Mouse (Mus musculus): ENCODE measurements around the gene Thra. TPM values are rescaled to one million over a fixed set of nuclear protein-coding genes. Genes with fewer than 3 reads are reported as not detected.

Thra gene
- total RNA-seq, 2 experiments from 2014 or later = 1,274 to 1,289 TPM

DNA sequence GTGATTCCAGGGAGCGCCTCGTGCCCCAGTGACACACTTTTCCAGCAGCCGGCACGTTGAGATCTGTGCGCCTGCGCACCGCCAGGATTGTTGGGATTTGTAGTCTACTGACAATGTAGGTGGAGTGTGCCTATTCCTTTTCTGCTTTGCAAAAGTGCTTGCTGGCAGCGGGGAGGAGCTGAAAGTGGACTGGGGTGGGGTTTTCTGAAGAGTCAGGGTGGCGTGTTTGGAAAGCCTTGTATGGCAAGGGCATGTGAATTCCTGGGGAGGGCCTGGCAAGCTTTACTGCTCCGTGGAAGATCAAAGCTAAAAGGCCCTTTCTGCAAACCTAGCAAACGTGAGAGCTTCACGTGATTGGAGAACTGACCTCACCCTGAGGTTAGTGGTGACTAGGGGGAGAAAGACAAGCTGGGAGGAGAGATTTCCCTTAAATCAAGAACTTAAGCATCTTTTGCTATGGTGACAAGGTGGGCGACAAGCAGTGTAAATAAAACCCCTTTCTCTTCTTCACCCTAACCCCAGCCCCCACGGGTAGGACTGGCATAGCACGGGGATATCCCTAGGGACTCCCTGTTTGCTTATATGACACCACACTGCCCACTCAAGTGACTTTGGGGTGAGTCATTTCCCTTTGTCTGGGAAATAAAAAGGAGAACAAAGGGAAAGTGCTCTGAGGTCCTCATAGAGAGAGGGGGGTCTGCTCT is 35.1 kb downstream of the Thra start:
- intact Hi-C loops (cut with DNase I) = loop anchor here (5.0 kb wide), 1 partner anchor 33 kb away; the partner anchor contains the start of gene Thra

DNA sequence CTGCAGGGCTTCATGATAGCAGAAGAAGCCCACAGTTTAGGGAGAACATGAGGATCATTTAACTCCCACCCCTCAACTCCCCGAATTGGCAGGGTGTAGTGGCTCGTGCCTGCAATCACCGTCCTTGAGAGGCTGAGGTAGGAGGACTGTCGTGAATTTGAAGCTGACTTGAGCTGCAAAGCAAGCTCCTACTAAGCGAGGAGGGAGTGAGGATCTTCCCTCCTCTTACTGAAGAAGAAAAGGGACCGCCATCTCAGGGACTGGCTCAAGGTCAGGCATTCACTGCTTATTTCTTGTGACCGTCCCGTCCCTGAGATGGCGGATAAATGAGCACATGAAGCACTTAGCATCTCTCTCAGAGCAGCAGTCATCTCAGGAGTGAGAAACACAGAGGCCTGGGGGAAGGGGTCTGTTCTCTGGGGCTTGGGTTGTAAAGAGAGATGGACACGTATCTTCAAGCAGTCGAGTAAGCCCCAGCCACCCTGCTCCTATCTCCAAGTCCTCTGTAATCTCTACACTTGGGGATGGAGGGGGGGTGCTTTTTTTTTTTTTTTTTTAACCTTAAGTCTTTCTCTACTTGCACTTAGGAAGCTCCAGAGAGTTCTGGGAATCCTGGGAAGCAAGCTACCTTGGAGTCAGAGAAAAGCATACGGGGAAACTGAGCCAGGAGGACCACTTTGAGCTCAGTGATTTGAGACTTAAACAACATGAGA is 35.8 kb downstream of the Thra start:
- no peak for DNase-seq
- intact Hi-C loops (cut with DNase I) = loop anchor here (5.0 kb wide), 1 partner anchor 34 kb away; the partner anchor contains the start of gene Thra

More for the DNA sequence above, 35.1 kb downstream of the Thra start:
- peak; percentile 96 for DNase-seq

DNA sequence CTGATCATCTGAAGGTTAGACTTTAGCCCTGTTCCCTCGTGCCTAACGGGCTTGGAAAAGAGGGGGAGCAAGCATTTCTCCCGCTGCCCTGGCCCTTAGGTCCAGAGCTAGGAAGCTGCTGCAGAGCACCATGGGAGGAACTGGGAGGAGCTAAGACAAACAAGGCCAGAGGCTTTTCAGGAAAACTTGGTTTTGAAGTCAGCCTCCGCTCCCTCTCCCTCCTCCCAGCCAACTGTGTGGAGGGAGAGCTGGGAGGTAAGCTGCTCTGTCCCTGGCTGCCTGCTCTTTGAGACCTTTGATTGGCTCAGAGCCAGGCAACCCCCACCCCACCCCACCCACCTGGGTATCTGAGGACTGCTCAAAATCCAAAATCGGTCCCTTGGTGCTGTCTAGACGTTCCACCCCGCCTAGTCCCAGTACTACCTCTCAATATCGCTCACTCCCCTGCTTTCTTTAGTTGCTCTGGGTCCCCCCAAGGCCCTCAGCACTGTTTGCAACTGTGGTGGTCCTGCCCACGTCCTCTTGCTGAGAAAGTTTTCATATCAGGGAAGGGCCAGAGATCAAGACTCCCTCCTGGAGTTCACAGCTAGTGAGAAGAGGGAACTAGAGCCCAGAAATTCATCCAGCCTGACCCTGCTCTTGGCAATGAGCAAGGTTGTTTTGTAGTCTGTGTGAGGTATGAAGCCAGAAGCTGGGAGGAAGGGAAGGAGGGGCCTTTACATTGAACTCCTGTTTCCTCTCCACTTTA is 36.6 kb downstream of the Thra start:
- intact Hi-C loops (cut with DNase I) = loop anchor here (5.0 kb wide), 1 partner anchor 35 kb away; the partner anchor contains the start of gene Thra
- no peak for DNase-seq

DNA sequence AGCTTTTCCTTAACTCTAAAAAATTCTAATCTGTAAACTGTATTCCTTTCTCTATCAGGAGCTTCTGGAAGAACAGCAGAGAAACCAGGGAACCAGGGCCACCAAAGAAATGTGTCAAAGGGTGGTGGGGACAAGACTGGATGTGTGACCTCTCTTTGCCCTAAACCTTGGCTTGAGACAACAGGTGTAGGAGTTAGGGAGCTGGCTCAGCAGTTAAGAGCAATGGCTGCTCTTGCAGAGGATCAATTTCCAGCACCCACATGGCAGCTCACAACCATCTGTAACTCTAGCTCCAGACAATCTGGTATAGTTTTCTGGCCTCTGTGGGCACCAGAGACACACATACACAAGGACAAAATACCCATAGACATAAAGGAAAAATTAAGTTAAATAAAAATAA is 37.5 kb downstream of the Thra start:
- no peak for DNase-seq
- intact Hi-C loops (cut with DNase I) = loop anchor here (5.0 kb wide), 1 partner anchor 36 kb away; the partner anchor contains the start of gene Thra

DNA sequence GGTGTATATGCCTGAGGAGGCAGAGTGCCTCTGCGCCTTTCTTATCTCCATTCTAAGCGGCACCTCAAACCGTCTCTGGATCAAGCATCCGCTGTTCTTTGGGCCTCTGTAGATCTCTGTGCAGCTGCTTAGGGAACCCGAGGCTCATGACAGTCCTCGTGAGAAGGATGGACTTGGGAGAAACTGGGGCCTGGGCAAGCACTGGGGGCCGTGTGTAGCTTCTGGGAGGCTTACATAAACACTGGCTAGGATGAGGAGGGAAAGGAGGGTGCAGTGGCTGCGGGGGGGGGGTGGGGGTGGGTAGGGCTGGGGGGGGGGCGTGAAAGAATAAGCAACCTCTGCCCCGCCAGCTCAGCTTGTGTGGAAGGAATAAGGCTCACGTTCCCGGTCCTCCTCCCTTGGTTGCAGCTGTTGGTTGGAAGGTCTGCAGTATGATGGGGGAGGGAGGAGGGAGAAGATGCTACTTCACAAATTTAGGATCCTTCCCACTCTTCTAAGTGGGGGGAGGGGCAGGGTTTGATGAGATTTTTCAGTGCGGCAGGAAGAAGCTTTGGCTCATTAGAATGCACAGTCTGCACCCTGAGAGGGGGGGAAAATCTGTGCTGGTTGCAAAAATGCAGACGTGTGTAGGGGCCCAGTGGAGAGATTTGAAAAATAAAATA is 41.5 kb downstream of the Thra start:
- no peak for DNase-seq
- intact Hi-C loops (cut with DNase I) = no loop called here

DNA sequence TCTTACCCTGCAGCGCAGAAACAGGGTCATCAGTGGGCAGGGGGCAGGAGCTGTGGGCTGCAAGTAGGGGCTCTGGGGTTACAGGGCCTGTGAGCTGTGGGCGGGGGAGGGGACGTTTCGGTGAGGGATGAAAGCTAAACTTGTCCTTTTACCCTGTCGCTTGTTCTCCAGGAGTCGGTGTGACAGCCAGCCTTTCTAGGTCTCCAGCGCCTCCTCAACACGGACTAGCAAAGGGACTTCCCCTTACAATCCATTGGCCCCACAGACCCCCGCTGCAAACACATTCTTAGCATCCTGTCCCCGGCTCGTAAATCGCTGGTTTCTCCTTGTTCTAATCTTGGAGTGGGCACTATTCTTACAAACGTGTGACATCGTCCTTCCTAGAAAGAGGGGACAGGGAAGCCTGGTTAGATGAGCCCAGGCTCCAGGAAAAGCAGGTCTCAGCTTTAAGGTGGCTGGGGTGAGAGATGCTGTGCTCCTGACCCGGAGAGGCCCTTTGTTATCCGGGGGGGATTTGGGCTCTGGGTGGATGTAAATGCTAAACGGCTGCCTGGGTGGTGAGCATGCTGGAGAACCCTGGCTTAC is 42.3 kb downstream of the Thra start:
- intact Hi-C loops (cut with DNase I) = no loop called here

DNA sequence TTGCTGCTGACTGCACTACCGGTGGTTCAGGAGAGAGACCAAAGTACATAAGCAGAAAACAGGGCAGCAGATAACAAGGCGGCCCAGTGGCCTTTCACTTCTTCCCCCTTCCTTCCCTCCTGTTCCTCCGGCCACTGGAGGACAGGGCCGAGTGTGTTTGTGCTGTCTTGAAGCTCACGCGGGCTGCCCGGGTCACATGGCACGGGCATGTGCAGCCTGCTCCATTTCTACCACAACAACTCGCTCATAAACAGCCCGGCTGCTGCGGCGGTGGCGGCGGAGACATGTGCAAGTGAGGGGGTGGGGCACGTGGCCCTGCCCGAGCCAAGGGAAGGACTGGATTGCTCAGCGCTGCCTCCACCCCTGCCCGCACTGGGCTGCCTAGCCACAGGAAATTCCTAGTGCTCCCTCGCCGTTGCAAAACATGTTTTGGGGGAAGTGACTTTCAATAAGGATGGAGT is 42.8 kb downstream of the Thra start:
- DNase-seq = peak; percentile 90
- intact Hi-C loops (cut with DNase I) = no loop called here

More for the DNA sequence above, 42.3 kb downstream of the Thra start:
- DNase-seq = no peak

- no peak for DNase-seq
- intact Hi-C loops (cut with DNase I) = no loop called here
Observed at GRCm38 (mm10) chr11:98784139-98784538, 43.7 kb downstream of the Thra start.

GRCm38 (mm10) chr11:98785214-98785613 is 44.8 kb downstream of the Thra start:
- no peak for DNase-seq
- intact Hi-C loops (cut with DNase I) = loop anchor here (5.0 kb wide), 1 partner anchor 83 kb away; the partner anchor contains the start of gene Csf3

GRCm38 (mm10) chr11:98785772-98786281 is 45.4 kb downstream of the Thra start:
- intact Hi-C loops (cut with DNase I) = loop anchor here (2.0 to 5.0 kb wide), 3 partner anchors 43 to 84 kb away; partner anchors contain the start of gene Csf3
- DNase-seq = peak; percentile 86

DNA sequence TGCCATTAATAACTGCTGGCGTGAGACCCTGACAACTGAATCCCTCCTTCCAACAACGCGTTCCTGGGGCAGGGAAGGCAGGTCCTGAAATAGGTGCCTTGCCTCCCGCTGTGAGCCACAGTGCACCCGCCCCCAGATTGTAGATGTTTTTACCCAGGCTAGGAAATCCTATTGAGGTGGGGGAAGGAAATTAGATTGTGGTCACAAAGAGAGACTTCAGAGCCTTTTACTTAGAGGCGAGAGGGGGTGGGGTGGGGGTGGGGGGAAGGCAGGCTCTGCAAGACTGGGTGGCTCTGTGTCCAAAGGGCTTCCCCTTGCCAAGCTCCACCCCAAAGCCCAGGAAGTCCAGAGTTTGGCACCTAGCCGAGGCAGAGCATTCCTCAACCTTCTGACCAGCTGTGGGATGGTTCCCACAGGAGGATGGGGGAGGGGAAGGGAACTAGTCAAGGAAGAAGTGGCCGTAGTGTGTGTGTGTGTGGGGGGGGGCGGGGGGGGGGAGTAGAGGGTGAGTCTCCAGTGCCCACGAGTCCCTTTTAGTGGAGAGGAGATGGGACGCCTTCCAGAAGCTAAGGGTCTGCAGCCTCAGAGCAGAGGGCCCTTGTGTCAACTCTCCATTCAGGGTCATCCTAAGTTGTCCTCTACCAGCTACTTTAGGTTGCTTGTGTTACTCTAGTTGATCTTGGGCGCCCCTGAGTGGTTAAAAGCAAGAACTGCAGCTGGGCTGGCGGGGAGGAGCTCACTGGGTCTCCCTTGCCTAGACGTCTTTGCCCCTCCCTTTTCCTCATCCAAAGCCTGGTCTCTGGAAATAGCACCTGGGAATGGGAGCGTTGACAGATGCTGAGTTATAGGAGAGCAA is 46.1 kb downstream of the Thra start:
- DNase-seq = peak; percentile 93
- intact Hi-C loops (cut with DNase I) = loop anchor here (2.0 to 5.0 kb wide), 3 partner anchors 44 to 84 kb away; partner anchors contain the start of gene Csf3

DNA sequence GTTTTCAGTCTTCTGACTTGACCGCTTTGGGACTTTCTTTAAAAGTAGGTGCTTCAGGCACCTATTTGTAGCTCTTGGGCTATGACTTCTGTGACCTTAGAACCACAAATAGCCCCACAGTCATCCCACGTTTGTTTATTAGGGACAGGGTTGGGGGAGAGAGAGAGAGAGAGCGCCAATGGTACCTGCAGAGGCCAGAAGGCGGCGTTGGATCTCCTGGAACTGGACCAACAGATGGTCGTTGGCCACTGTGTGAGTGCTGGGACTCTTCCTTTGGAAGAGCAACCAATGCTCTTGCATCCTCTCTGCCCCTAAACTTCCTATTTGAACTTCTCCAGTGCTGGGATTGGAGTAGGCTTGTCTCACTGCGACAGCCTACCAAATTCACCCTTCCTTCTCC is 46.8 kb downstream of the Thra start:
- no peak for DNase-seq
- intact Hi-C loops (cut with DNase I) = loop anchor here (2.0 to 5.0 kb wide), 3 partner anchors 44 to 85 kb away; partner anchors contain the start of gene Csf3

DNA sequence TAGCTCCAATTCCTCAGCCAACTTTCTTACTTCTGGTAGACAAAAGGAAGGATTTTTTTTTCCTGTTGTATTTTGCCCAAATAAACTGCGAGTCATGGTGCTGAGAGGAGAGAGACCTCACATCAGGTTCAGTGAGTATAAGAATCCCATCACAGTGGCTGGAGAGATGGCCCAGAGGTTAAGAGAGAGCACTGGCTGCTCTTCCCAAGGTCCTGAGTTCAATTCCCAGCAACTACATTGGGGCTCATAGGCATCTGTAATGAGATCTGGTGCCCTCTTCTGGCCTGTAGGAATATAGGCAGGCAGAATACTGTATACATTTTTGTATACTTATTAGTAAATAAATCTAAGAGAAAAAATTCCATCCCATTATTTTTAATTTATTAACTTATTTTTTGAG is 47.3 kb downstream of the Thra start:
- intact Hi-C loops (cut with DNase I) = loop anchor here (2.0 to 5.0 kb wide), 3 partner anchors 45 to 85 kb away; partner anchors contain the start of gene Csf3
- DNase-seq = no peak

- intact Hi-C loops (cut with DNase I) = loop anchor here (5.0 kb wide), 1 partner anchor 86 kb away; the partner anchor contains the start of gene Csf3
- no peak for DNase-seq
Observed at GRCm38 (mm10) chr11:98788139-98788538, 47.7 kb downstream of the Thra start.

DNA sequence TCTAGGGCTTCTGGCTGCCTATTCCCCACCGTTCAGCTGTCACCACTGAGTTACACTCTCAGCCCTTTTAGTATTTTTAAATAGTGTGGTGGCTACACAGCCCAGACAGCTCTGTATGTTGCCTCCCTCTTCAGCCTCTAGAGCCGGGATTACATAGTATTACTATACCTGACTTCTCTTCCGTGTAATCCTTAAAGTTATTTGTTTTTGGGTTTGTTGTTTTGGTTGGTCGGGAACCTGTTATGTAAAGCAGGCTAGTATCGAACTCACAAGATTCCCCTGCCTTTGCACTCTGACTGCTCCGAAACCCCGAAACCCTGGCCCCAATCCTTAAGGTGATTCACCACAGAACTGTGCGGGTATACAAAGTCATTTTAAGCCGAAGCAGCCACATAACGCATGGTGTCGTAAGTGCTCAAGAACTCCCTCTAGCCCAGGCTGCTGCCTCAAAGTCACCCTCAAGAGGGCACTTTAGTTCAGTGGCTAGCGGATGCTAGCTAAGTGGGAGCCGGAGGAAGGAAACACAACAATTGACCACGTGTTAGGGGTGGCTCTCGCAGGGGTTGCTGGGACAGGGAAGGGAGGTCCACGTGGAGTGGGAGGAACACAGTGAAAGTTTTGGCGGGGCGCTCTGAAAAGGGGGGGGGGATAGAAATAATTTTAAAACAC is 48.2 kb downstream of the Thra start:
- peak; percentile 86 for DNase-seq
- intact Hi-C loops (cut with DNase I) = loop anchor here (5.0 kb wide), 1 partner anchor 86 kb away; the partner anchor contains the start of gene Csf3

GRCm38 (mm10) chr11:98789219-98789807 is 48.9 kb downstream of the Thra start:
- intact Hi-C loops (cut with DNase I) = loop anchor here (5.0 kb wide), 1 partner anchor 87 kb away; the partner anchor contains the start of gene Csf3
- DNase-seq = no peak

GRCm38 (mm10) chr11:98789824-98790223 is 49.4 kb downstream of the Thra start:
- intact Hi-C loops (cut with DNase I) = loop anchor here (5.0 kb wide), 1 partner anchor 88 kb away; the partner anchor contains the start of gene Csf3

More at GRCm38 (mm10) chr11:98789824-98790223, 49.4 kb downstream of the Thra start:
- no peak for DNase-seq

All from left cerebral cortex, postnatal 4 days (tissue).